Mouse (Mus musculus): ENCODE measurements around the gene Eml2. TPM values are rescaled to one million over a fixed set of nuclear protein-coding genes. Genes with fewer than 3 reads are reported as not detected.

The Eml2 gene
- total and polyA plus RNA-seq, 2 experiments from 2014 or later: 26.8 to 58.9 TPM

DNA sequence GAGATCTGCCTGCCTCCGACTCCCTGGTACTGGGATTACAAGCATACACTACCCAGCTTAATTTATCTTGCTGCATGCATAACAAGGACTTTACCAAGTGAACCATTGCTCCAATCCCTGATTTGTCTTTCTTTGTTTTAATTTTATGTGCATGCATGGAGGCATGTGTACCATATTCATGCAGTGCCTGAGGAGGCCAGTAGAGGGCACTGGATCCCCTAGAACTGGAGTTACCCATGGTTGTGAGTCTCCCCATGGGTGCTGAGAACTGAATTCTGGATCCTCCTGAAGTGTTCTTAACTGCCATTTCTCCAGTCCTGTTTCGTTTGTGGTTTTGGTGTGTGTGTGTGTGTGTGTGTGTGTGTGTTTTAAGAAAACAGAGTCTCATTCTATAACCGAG, 9.2 kb upstream of the Eml2 start:
- ATAC-seq (ENCODE audit: insufficient read depth, low read depth): no peak
- Histone ChIP-seq H3K36me3 (replicated peaks; ENCODE audit: control insufficient read depth, insufficient read depth, low read length) (peaks cover 7% of the 10 kb centered on the region; the same call in 1 of the 2 replicates), H3K9me3 (replicated peaks; ENCODE audit: control insufficient read depth, low read length) (no peaks in the 10 kb centered on the region), H3K9ac (replicated peaks; ENCODE audit: low read depth, low read length) (no peak overlapping the region), H3K27ac (ENCODE audit: low read depth) (no peak overlapping the region), H3K27me3 (ENCODE audit: control insufficient read depth, insufficient read depth, low read length) (no peaks in the 10 kb centered on the region), H3K4me3 (ENCODE audit: low read depth, low read length) (no peak overlapping the region), H3K4me1 (ENCODE audit: control insufficient read depth, insufficient read depth) (peaks cover 42% of the 10 kb centered on the region), H3K4me2 (ENCODE audit: low read depth, low read length) (no peak overlapping the region)
- TF ChIP-seq CTCF (IDR thresholded peaks at IDR 0.05; ENCODE audit: low read depth) (no peak), EP300 (IDR thresholded peaks at IDR 0.05; ENCODE audit: low read depth) (no peak)
- DNase-seq (ENCODE audit: low spot score): no peak
- whole genome bisulfite sequencing: 87% methylated on average over 3 of the region's 3 CpGs

DNA sequence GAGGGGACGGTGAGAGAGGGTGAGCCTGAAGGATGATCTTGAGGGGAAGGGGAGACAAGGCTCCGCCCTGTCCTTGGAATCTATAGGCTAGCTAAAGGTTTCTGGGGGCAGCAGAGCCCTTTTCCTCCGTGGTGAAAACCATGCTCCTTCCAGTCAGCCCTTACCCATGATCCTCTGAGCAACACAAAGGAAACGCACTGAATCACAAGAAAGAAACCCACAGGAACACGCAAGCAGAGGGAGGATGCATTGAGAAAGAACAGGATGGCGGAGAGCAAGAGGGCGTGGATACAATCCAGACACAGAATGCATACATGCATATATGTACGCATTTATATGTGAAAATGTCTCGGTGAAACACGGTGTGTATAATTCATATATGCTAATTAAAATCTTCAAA, 6.7 kb upstream of the Eml2 start:
- TF ChIP-seq CTCF (IDR thresholded peaks at IDR 0.05; ENCODE audit: low read depth): no peak
- no peak for TF ChIP-seq EP300 (IDR thresholded peaks at IDR 0.05; ENCODE audit: low read depth)
- no peak overlapping the region for H3K4me2 ChIP-seq (ENCODE audit: low read depth, low read length)

DNA sequence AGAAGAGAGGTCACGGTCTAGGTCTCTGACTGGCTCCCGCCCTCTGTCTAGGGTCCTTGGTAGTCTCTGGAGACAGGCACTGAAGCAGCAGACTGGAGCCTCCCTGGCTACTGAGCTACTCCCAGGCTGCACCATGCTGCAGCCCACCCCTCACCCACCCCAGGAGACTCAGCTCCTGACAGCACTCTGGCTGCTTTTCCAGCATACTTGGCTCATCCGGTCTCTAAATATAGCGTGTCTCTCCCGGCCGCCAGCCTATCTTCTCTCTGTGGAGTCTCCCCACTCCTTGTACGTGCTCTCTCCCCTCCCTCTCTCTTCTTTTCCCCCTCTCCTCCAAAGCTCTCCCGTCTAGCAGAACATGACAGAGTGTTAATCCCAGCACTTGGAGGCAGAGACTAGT, 6.1 kb upstream of the Eml2 start:
- peak overlapping the region; percentile 32 for H3K4me2 ChIP-seq (ENCODE audit: low read depth, low read length)
- TF ChIP-seq EP300 (IDR thresholded peaks at IDR 0.05; ENCODE audit: low read depth) (no peak), CTCF (IDR thresholded peaks at IDR 0.05; ENCODE audit: low read depth) (no peak)
- DNase-seq (ENCODE audit: low spot score): peak; percentile 92

More for the DNA sequence above, 6.7 kb upstream of the Eml2 start:
- no peaks in the 10 kb centered on the region for H3K9me3 ChIP-seq (replicated peaks; ENCODE audit: control insufficient read depth, low read length)
- no peak for ATAC-seq (ENCODE audit: insufficient read depth, low read depth)
- H3K4me3 ChIP-seq (ENCODE audit: low read depth, low read length): no peak overlapping the region
- DNase-seq (ENCODE audit: low spot score): no peak
- peaks cover 44% of the 10 kb centered on the region for H3K4me1 ChIP-seq (ENCODE audit: control insufficient read depth, insufficient read depth)
- H3K27ac ChIP-seq (ENCODE audit: low read depth): peak overlapping the region; percentile 82
- H3K36me3 ChIP-seq (replicated peaks; ENCODE audit: control insufficient read depth, insufficient read depth, low read length): no peaks in the 10 kb centered on the region
- 59% methylated on average over 10 of the region's 10 CpGs for WGBS
- no peaks in the 10 kb centered on the region for H3K27me3 ChIP-seq (ENCODE audit: control insufficient read depth, insufficient read depth, low read length)
- no peak overlapping the region for H3K9ac ChIP-seq (replicated peaks; ENCODE audit: low read depth, low read length)

GRCm38 (mm10) chr7:19171831-19172230, 4.4 kb upstream of the Eml2 start:
- TF ChIP-seq EP300 (IDR thresholded peaks at IDR 0.05; ENCODE audit: low read depth) (no peak), CTCF (IDR thresholded peaks at IDR 0.05; ENCODE audit: low read depth) (no peak)
- peaks cover 37% of the 10 kb centered on the region for H3K4me1 ChIP-seq (ENCODE audit: control insufficient read depth, insufficient read depth)
- DNase-seq (ENCODE audit: low spot score): no peak
- 19% methylated on average over 8 of the region's 8 CpGs for WGBS
- H3K4me3 ChIP-seq (ENCODE audit: low read depth, low read length): no peak overlapping the region
- H3K9me3 ChIP-seq (replicated peaks; ENCODE audit: control insufficient read depth, low read length): no peaks in the 10 kb centered on the region
- H3K36me3 ChIP-seq (replicated peaks; ENCODE audit: control insufficient read depth, insufficient read depth, low read length): no peaks in the 10 kb centered on the region
- peaks cover 16% of the 10 kb centered on the region for H3K27me3 ChIP-seq (ENCODE audit: control insufficient read depth, insufficient read depth, low read length)
- H3K4me2 ChIP-seq (ENCODE audit: low read depth, low read length): no peak overlapping the region
- ATAC-seq (ENCODE audit: insufficient read depth, low read depth): no peak
- H3K27ac ChIP-seq (ENCODE audit: low read depth): peak overlapping the region; percentile 82
- H3K9ac ChIP-seq (replicated peaks; ENCODE audit: low read depth, low read length): 0 out of 2 replicates have a peak overlapping the region, but pooled peaks have one; percentile 2

More for the DNA sequence above, 6.1 kb upstream of the Eml2 start:
- no peak overlapping the region for H3K4me3 ChIP-seq (ENCODE audit: low read depth, low read length)
- H3K9me3 ChIP-seq (replicated peaks; ENCODE audit: control insufficient read depth, low read length): no peaks in the 10 kb centered on the region
- no peak overlapping the region for H3K9ac ChIP-seq (replicated peaks; ENCODE audit: low read depth, low read length)
- WGBS: 8% methylated on average over 8 of the region's 8 CpGs
- no peaks in the 10 kb centered on the region for H3K27me3 ChIP-seq (ENCODE audit: control insufficient read depth, insufficient read depth, low read length)
- H3K27ac ChIP-seq (ENCODE audit: low read depth): peak overlapping the region; percentile 82
- peaks cover 38% of the 10 kb centered on the region for H3K4me1 ChIP-seq (ENCODE audit: control insufficient read depth, insufficient read depth)
- peak; percentile 85 for ATAC-seq (ENCODE audit: insufficient read depth, low read depth)
- no peaks in the 10 kb centered on the region for H3K36me3 ChIP-seq (replicated peaks; ENCODE audit: control insufficient read depth, insufficient read depth, low read length)

- TF ChIP-seq EP300 (IDR thresholded peaks at IDR 0.05; ENCODE audit: low read depth): no peak
- peak; percentile 94 for TF ChIP-seq CTCF (IDR thresholded peaks at IDR 0.05; ENCODE audit: low read depth)
- ATAC-seq (ENCODE audit: insufficient read depth, low read depth) (peak; percentile 53), DNase-seq (ENCODE audit: low spot score) (peak; percentile 74)
- Histone ChIP-seq H3K4me3 (ENCODE audit: low read depth, low read length) (0 out of 2 replicates have a peak overlapping the region, but pooled peaks have one; percentile 21), H3K27me3 (ENCODE audit: control insufficient read depth, insufficient read depth, low read length) (peaks cover 24% of the 10 kb centered on the region), H3K4me1 (ENCODE audit: control insufficient read depth, insufficient read depth) (peaks cover 37% of the 10 kb centered on the region), H3K9me3 (replicated peaks; ENCODE audit: control insufficient read depth, low read length) (no peaks in the 10 kb centered on the region), H3K36me3 (replicated peaks; ENCODE audit: control insufficient read depth, insufficient read depth, low read length) (no peaks in the 10 kb centered on the region), H3K4me2 (ENCODE audit: low read depth, low read length) (peak overlapping the region; percentile 48), H3K27ac (ENCODE audit: low read depth) (no peak overlapping the region), H3K9ac (replicated peaks; ENCODE audit: low read depth, low read length) (no peak overlapping the region)
- 7% methylated on average over 17 of the region's 17 CpGs for WGBS
Observed at GRCm38 (mm10) chr7:19172874-19173273, 3.3 kb upstream of the Eml2 start.

DNA sequence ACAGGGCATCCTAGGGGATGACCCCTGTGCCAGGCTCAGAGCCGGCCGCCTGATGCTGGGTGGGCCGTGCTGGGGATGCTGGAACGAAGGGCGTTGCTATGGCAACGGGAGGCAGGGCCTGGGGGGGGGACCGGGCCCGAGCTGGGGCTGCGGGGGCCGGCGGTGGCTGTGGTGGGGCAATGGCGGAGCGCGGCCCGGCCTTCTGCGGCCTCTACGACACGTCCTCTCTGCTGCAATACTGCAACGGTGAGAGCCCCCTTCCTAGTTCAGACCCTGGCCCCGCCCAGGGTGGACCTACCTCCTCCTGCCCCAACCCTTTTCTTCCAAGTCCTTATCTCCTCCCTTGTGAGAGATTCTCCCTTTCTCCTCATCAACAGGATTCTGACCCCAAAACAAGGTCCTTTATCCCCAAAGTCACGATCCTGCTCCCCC, 311 bp downstream of the Eml2 start:
- Histone ChIP-seq H3K36me3 (replicated peaks; ENCODE audit: control insufficient read depth, insufficient read depth, low read length) (no peaks in the 10 kb centered on the region), H3K9ac (replicated peaks; ENCODE audit: low read depth, low read length) (no peak overlapping the region), H3K9me3 (replicated peaks; ENCODE audit: control insufficient read depth, low read length) (no peaks in the 10 kb centered on the region), H3K4me2 (ENCODE audit: low read depth, low read length) (no peak overlapping the region), H3K4me3 (ENCODE audit: low read depth, low read length) (no peak overlapping the region), H3K27me3 (ENCODE audit: control insufficient read depth, insufficient read depth, low read length) (peaks cover 43% of the 10 kb centered on the region), H3K4me1 (ENCODE audit: control insufficient read depth, insufficient read depth) (peaks cover 18% of the 10 kb centered on the region), H3K27ac (ENCODE audit: low read depth) (no peak overlapping the region)
- ATAC-seq (ENCODE audit: insufficient read depth, low read depth): no peak
- no peak for DNase-seq (ENCODE audit: low spot score)
- no peak for TF ChIP-seq CTCF (IDR thresholded peaks at IDR 0.05; ENCODE audit: low read depth)
- TF ChIP-seq EP300 (IDR thresholded peaks at IDR 0.05; ENCODE audit: low read depth): no peak
- WGBS: 18% methylated on average over 16 of the region's 21 CpGs

All from heart, postnatal 0 days (tissue).